Mouse (Mus musculus) midbrain, embryonic 13.5 days (tissue): ENCODE results near the gene Fem1a. TPM values are rescaled to one million over a fixed set of nuclear protein-coding genes. Genes with fewer than 3 reads are reported as not detected.
"Not testable (repeated sequence)": the region's sequence is repeated elsewhere in the genome, so short reads cannot be mapped to it uniquely, and the experiment has no call there.

Source experiments
- ATAC-seq: fragments of 200-750 bp; cut with Nextera tagmentation; 2 replicates; pipeline ENCODE4 v1.8.0; 2017; ENCODE audit warnings: mild to moderate bottlenecking, moderate TSS enrichment, moderate library complexity
- H3K27ac ChIP-seq: fragments of 300-500 bp; sonication (generic); 2 replicates; pipeline ENCODE4 v1.5.1; 2015; ENCODE audit warnings: inconsistent platforms, mild to moderate bottlenecking, moderate library complexity
- H3K27me3 ChIP-seq: fragments of 300-500 bp; sonication (generic); 2 replicates; pipeline ENCODE4 v1.6.1; 2015; ENCODE audit warnings: mild to moderate bottlenecking, inconsistent platforms
- H3K36me3 ChIP-seq: fragments of 300-500 bp; sonication (generic); 2 replicates; pipeline ENCODE4 v1.6.1; 2015; ENCODE audit warnings: mild to moderate bottlenecking, inconsistent platforms
- H3K4me1 ChIP-seq: fragments of 300-500 bp; sonication (generic); replicated peaks from 2 replicates; pipeline ENCODE4 v1.6.1; 2015; ENCODE audit warnings: inconsistent platforms
- H3K4me2 ChIP-seq: fragments of 300-500 bp; sonication (generic); replicated peaks from 2 replicates; pipeline ENCODE4 v1.6.1; 2015; ENCODE audit warnings: moderate library complexity, mild to moderate bottlenecking, inconsistent platforms
- H3K4me3 ChIP-seq: fragments of 300-500 bp; sonication (generic); replicated peaks from 2 replicates; pipeline ENCODE4 v1.5.1; 2015; ENCODE audit warnings: mild to moderate bottlenecking, inconsistent platforms
- H3K9ac ChIP-seq: fragments of 300-500 bp; sonication (generic); replicated peaks from 2 replicates; pipeline ENCODE4 v1.6.1; 2015; ENCODE audit warnings: mild to moderate bottlenecking, inconsistent platforms
- H3K9me3 ChIP-seq: fragments of 300-500 bp; sonication (generic); 2 replicates; pipeline ENCODE4 v1.6.1; 2016; ENCODE audit warnings: mild to moderate bottlenecking, inconsistent platforms
- WGBS: fragments of 180-500 bp; shearing (Covaris S2); methylation state at CpG from one replicate; pipeline ENCODE4 v1.1.7; 2015; 5-methylcytosine and 5-hydroxymethylcytosine counted together
- polyA plus RNA-seq: library from polyadenylated mRNA; unstranded; fragments of >200 nt; fragmentation: Nextera tagmentation; extraction: Ambion mirVana; gene quantifications from 2 replicates; pipeline ENCODE4 v1.2.1, GENCODE M21; 2015

The Fem1a gene
- polyA plus RNA-seq, 1 experiment from 2014 or later, result 19.4 TPM

DNA sequence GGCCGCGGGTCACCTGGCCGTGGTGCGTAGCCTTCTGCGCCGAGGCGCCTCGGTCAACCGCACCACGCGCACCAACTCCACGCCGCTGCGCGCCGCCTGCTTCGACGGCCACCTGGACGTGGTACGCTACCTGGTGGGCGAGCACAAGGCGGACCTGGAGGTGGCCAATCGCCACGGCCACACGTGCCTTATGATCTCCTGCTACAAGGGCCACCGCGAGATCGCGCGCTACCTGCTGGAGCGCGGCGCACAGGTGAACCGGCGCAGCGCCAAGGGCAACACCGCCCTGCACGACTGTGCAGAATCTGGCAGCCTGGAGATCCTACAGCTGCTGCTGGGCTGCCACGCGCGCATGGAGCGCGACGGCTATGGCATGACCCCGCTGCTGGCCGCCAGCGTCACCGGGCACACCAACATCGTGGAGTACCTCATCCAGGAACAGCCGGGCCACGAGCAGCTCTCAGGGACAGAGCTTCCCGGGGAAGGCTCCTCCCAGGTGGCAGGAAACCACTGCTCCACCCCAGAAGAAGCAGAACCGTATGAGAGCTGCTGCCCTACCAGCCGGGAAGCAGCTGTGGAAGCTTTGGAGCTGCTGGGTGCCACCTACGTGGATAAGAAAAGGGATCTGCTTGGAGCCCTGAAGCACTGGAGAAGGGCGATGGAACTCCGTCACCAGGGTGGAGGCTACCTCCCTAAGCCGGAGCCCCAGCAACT is 728 bp downstream of the Fem1a start:
- H3K4me3 ChIP-seq, result peak overlapping the region; percentile 72
- no peaks in the 10 kb centered on the region for H3K27me3 ChIP-seq
- ATAC-seq, result peak; percentile 7
- H3K36me3 ChIP-seq, result peaks cover 45% of the 10 kb centered on the region
- peak overlapping the region; percentile 98 for H3K4me2 ChIP-seq
- WGBS, result 13% methylated on average over 58 of the region's 58 CpGs
- H3K9me3 ChIP-seq, result no peaks in the 10 kb centered on the region
- peaks cover 50% of the 10 kb centered on the region for H3K4me1 ChIP-seq
- peak overlapping the region; percentile 79 for H3K9ac ChIP-seq
- H3K27ac ChIP-seq, result peak overlapping the region; percentile 78

DNA sequence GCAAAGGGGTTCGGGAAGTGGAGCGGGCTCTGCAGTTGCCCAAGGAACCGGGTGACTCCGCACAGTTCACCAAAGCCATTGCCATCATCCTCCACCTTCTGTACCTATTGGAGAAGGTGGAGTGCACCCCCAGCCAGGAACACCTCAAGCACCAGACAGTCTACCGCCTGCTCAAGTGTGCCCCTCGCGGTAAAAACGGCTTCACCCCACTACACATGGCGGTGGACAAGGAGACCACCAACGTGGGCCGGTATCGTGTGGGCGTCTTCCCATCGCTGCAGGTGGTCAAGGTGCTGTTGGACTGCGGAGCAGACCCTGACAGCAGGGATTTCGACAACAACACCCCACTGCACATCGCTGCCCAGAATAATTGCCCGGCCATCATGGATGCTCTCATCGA is 1.7 kb downstream of the Fem1a start:
- peaks cover 57% of the 10 kb centered on the region for H3K4me1 ChIP-seq
- 0 out of 2 replicates have a peak overlapping the region, but pooled peaks have one; percentile 5 for H3K4me3 ChIP-seq
- not testable (repeated sequence) for H3K9me3 ChIP-seq, H3K27ac ChIP-seq, ATAC-seq, H3K9ac ChIP-seq, H3K27me3 ChIP-seq
- 96% methylated on average over 19 of the region's 19 CpGs for WGBS
- H3K4me2 ChIP-seq, result peak overlapping the region; percentile 98
- H3K36me3 ChIP-seq, result peaks cover 54% of the 10 kb centered on the region

- Histone ChIP-seq H3K9ac (peak overlapping the region; percentile 36; the same call in 1 of the 2 replicates), H3K4me2 (peak overlapping the region; percentile 98), H3K36me3 (peaks cover 54% of the 10 kb centered on the region), H3K4me1 (peaks cover 57% of the 10 kb centered on the region), H3K4me3 (0 out of 2 replicates have a peak overlapping the region, but pooled peaks have one; percentile 1)
- ATAC-seq, H3K9me3 ChIP-seq, H3K27ac ChIP-seq, H3K27me3 ChIP-seq: not testable (repeated sequence)
- 73% methylated on average over 2 of the region's 2 CpGs for WGBS
Measured at GRCm38 (mm10) chr17:56258812-56259211, 2.2 kb downstream of the Fem1a start.

- no peak for ATAC-seq
- peaks cover 54% of the 10 kb centered on the region for H3K36me3 ChIP-seq
- peak overlapping the region; percentile 36; the same call in 1 of the 2 replicates for H3K9ac ChIP-seq
- WGBS, result 95% methylated on average over 10 of the region's 10 CpGs
- 0 out of 2 replicates have a peak overlapping the region, but pooled peaks have one; percentile 1 for H3K4me3 ChIP-seq
- H3K4me1 ChIP-seq, result peaks cover 57% of the 10 kb centered on the region
- no peaks in the 10 kb centered on the region for H3K27me3 ChIP-seq
- H3K9me3 ChIP-seq, result no peaks in the 10 kb centered on the region
- peak overlapping the region; percentile 98 for H3K4me2 ChIP-seq
- H3K27ac ChIP-seq, result no peak overlapping the region
Measured at GRCm38 (mm10) chr17:56259301-56260037, 2.9 kb downstream of the Fem1a start.

- H3K36me3 ChIP-seq, result peaks cover 64% of the 10 kb centered on the region
- no peak for ATAC-seq
- peaks cover 57% of the 10 kb centered on the region for H3K4me1 ChIP-seq
- H3K4me3 ChIP-seq, result no peak overlapping the region; the same call in 1 of the 2 replicates
- no peaks in the 10 kb centered on the region for H3K9me3 ChIP-seq
- 0 out of 2 replicates have a peak overlapping the region, but pooled peaks have one; percentile 15 for H3K4me2 ChIP-seq
- peak overlapping the region; percentile 23; the same call in 1 of the 2 replicates for H3K9ac ChIP-seq
- H3K27ac ChIP-seq, result no peak overlapping the region
- no peaks in the 10 kb centered on the region for H3K27me3 ChIP-seq
- WGBS, result 77% methylated on average over 3 of the region's 3 CpGs
Measured at GRCm38 (mm10) chr17:56261166-56261565, 4.6 kb downstream of the Fem1a start.

DNA sequence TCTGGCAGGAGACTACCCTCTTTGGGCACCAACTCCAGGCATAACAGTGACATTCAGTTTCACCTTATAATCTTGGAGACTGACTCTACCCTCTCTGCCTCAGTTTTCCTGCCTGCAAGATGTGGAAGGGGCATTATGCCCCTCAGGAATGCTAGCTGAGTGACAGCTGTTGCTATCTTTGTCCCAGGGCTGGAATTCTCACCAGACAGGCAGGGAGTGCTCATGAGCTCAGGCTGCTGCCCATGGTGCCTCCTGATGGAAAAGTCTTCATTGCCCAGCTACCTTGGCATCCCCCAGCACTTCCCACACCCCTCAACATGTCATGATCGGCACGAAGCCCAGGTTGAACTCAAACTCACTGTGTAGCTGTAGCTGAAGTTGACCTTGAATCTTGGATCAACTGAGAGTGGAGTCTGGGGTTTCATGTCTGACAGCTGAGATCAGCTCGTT is 6.1 kb downstream of the Fem1a start:
- Histone ChIP-seq H3K36me3 (peaks cover 64% of the 10 kb centered on the region), H3K4me2 (no peak overlapping the region), H3K4me3 (no peak overlapping the region), H3K9ac (no peak overlapping the region), H3K4me1 (peaks cover 52% of the 10 kb centered on the region), H3K9me3 (no peaks in the 10 kb centered on the region), H3K27ac (no peak overlapping the region), H3K27me3 (no peaks in the 10 kb centered on the region)
- 86% methylated on average over 3 of the region's 3 CpGs for WGBS
- no peak for ATAC-seq

GRCm38 (mm10) chr17:56264020-56264419 is 7.4 kb downstream of the Fem1a start:
- WGBS, result 19% methylated on average over 8 of the region's 8 CpGs
- peaks cover 42% of the 10 kb centered on the region for H3K4me1 ChIP-seq
- no peaks in the 10 kb centered on the region for H3K27me3 ChIP-seq
- H3K4me3 ChIP-seq, result no peak overlapping the region
- peak; percentile 71 for ATAC-seq
- no peaks in the 10 kb centered on the region for H3K9me3 ChIP-seq
- no peak overlapping the region for H3K4me2 ChIP-seq
- H3K9ac ChIP-seq, result no peak overlapping the region
- H3K27ac ChIP-seq, result no peak overlapping the region
- peaks cover 51% of the 10 kb centered on the region for H3K36me3 ChIP-seq

- Histone ChIP-seq H3K27me3 (no peaks in the 10 kb centered on the region), H3K9ac (no peak overlapping the region), H3K4me1 (peaks cover 39% of the 10 kb centered on the region), H3K27ac (no peak overlapping the region), H3K36me3 (peaks cover 41% of the 10 kb centered on the region), H3K4me3 (no peak overlapping the region), H3K4me2 (no peak overlapping the region), H3K9me3 (no peaks in the 10 kb centered on the region)
- ATAC-seq, result no peak
- WGBS, result 88% methylated on average over 4 of the region's 4 CpGs
Measured at GRCm38 (mm10) chr17:56265011-56265410, 8.4 kb downstream of the Fem1a start.

DNA sequence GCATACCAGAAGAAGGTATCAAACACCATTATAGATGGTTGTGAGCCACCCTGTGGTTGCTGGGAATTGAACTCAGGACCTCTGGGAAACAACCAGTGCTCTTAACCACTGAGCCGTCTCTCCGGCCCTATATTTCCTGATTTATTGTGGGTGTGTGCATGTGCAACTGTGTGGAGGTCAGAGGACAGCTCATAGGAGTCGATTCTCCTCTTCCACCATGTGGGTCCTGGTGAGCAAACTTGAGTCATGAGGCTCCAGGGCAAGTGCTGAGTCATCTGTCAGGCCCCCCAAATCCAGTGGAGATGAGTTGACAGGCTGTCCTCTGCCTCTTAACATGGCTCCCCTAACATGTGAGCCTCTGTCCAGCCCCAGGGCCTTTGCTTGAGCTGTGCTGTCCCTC is 9.3 kb downstream of the Fem1a start:
- H3K9ac ChIP-seq, result no peak overlapping the region
- H3K27ac ChIP-seq, result no peak overlapping the region
- H3K4me3 ChIP-seq, result no peak overlapping the region
- peaks cover 30% of the 10 kb centered on the region for H3K4me1 ChIP-seq
- ATAC-seq, result no peak
- H3K4me2 ChIP-seq, result no peak overlapping the region
- H3K36me3 ChIP-seq, result peaks cover 33% of the 10 kb centered on the region
- H3K27me3 ChIP-seq, result no peaks in the 10 kb centered on the region
- WGBS, result 92% methylated on average over 3 of the region's 3 CpGs
- H3K9me3 ChIP-seq, result no peaks in the 10 kb centered on the region

DNA sequence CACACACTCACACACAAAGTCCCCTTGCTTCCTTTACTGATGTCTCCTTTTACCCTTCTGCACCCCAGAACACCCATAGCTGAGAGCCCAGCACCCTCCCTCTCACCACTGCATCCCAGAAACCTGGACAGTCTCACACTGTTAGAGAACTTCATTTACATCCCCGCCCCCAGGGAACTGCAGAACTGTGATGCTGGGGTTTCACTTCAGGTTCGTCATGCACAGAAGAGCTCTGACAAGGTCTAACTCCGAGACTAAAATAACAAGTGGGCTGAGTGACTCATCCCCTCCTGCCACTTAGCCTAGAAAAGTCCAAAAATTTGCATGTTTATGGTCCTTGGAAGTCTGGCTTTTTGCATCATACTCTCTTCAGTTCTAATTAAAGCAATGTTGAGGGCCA is 9.7 kb downstream of the Fem1a start:
- WGBS, result 75% methylated on average over 3 of the region's 3 CpGs
- Histone ChIP-seq H3K4me3 (no peak overlapping the region), H3K4me2 (no peak overlapping the region), H3K9me3 (no peaks in the 10 kb centered on the region), H3K36me3 (peaks cover 32% of the 10 kb centered on the region), H3K27me3 (no peaks in the 10 kb centered on the region), H3K9ac (no peak overlapping the region), H3K27ac (no peak overlapping the region), H3K4me1 (peaks cover 26% of the 10 kb centered on the region)
- ATAC-seq, result no peak

- H3K27me3 ChIP-seq, result no peaks in the 10 kb centered on the region
- peak overlapping the region; percentile 64 for H3K9ac ChIP-seq
- peak; percentile 87 for ATAC-seq
- no peaks in the 10 kb centered on the region for H3K9me3 ChIP-seq
- WGBS, result 23% methylated on average over 12 of the region's 12 CpGs
- H3K4me3 ChIP-seq, result peak overlapping the region; percentile 40
- peak overlapping the region; percentile 83 for H3K27ac ChIP-seq
- H3K4me1 ChIP-seq, result peaks cover 10% of the 10 kb centered on the region
- H3K36me3 ChIP-seq, result peaks cover 12% of the 10 kb centered on the region
- H3K4me2 ChIP-seq, result peak overlapping the region; percentile 70
Measured at GRCm38 (mm10) chr17:56269153-56269630, 12.6 kb downstream of the Fem1a start.

DNA sequence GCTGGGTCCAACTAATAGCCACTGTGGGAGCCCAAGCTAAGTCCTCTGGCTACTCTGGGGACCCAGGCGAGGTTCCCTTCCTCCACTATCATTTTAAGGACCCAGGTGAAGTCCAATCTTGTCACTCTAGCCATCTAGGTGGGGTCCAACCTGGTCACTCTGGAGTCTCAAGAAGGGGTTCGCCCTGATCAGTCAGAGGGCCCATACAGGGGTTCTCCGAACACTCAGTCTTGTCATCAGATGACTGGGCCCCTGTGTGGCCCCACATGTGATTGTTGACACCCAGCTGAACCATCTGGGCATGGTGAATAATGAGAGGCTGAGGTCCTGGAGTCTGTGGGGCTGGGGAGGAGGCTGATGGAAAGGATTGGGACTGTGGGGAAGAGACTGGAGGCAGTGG is 13.1 kb downstream of the Fem1a start:
- H3K4me1 ChIP-seq, result peaks cover 10% of the 10 kb centered on the region
- peak overlapping the region; percentile 64 for H3K9ac ChIP-seq
- peak overlapping the region; percentile 40 for H3K4me3 ChIP-seq
- 72% methylated on average over 3 of the region's 3 CpGs for WGBS
- H3K36me3 ChIP-seq, result peaks cover 10% of the 10 kb centered on the region
- no peaks in the 10 kb centered on the region for H3K9me3 ChIP-seq
- H3K4me2 ChIP-seq, result peak overlapping the region; percentile 70
- no peak; the same call in none of the 2 replicates for ATAC-seq
- peak overlapping the region; percentile 83 for H3K27ac ChIP-seq
- H3K27me3 ChIP-seq, result no peaks in the 10 kb centered on the region
